Mouse (Mus musculus): ENCODE data around the gene Ets2. TPM values are rescaled to one million over a fixed set of nuclear protein-coding genes. Genes with fewer than 3 reads are reported as not detected.

The Ets2 gene
- total RNA-seq, 1 experiment: 12.8 TPM

DNA sequence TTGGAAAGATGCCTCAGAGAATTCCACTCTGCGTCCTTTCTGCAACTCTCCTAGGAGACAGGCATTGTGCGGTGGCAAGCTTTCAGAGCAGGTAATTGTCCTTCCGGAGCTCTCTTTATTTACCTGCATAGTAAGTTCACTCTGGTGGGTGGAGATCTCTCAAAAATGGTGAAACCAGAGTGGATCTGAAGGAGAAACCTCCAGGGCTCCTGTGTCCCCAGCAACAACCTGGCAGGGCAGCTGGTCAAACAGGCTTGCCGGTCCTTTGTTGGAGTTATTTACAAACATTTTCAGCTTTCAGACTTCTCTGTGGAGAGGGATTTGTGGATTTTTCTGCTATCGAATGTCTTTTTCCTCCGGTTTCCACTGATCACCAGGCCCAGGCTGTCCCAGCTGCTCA, 34.6 kb downstream of the Ets2 start:
- Histone ChIP-seq H3K4me3 (ENCODE audit: insufficient read depth in 1 of 2, low read depth in 1 of 2, low read length in 2 of 2, poor library complexity in 1 of 2, severe bottlenecking in 1 of 2) (no peak overlapping the region), H3K36me3 (ENCODE audit: control insufficient read depth, insufficient read depth, low read length, poor library complexity, severe bottlenecking) (no peaks in the 10 kb centered on the region), H3K9ac (ENCODE audit: insufficient read depth, low read depth, low read length, poor library complexity, severe bottlenecking) (no peak overlapping the region), H3K9me3 (ENCODE audit: control insufficient read depth, insufficient read depth, low read depth, low read length) (no peaks in the 10 kb centered on the region), H3K4me1 (ENCODE audit: control insufficient read depth in 2 of 2, insufficient read depth in 2 of 2, low read length in 2 of 2, poor library complexity in 1 of 2) (peaks cover 0 to 4% of the 10 kb centered on the region in 2 experiments; a peak in 1 of 4 replicates), H3K27ac (ENCODE audit: insufficient read depth, low read depth, low read length, poor library complexity, severe bottlenecking) (no peak overlapping the region)
- TF ChIP-seq HCFC1 (IDR thresholded peaks at IDR 0.05; ENCODE audit: borderline replicate concordance, insufficient read depth, low read length) (no peak), ZC3H11A (IDR thresholded peaks at IDR 0.05; ENCODE audit: borderline replicate concordance, low read depth, low read length) (no peak), MAFK (IDR thresholded peaks at IDR 0.05; ENCODE audit: insufficient read depth, low read depth, low read length) (no peak), CHD2 (IDR thresholded peaks at IDR 0.05; ENCODE audit: low read depth, low read length) (no peak), ZNF384 (IDR thresholded peaks at IDR 0.05; ENCODE audit: low read depth, low read length) (no peak)
- in situ Hi-C loops (cut with MboI; ENCODE audit: low sequenced_read_pairs in 2 of 2, unreplicated experiment in 2 of 2): no loop called here
- no peak for DNase-seq (ENCODE audit: low read depth, low spot score)

DNA sequence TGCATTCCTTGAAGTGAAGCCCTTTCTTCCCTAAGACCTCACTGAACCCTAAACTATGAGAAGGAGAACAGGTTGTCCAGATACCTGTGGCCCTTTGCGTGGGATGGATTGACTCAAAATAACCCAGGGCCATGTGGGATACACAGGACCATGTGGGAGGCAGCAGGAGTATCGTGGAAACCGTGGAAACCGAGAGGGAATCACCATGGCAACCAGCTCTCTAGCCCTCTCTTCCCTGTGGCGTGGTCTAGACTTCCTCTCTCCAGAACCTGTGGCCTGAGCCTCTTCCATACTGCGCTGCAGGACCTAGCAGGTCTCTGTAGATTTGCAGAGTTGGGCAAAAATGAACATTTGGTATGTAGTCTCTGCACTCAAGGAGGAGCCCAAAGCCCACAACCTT, 37.6 kb downstream of the Ets2 start:
- H3K36me3 ChIP-seq (ENCODE audit: control insufficient read depth, insufficient read depth, low read length, poor library complexity, severe bottlenecking): no peaks in the 10 kb centered on the region
- no peak overlapping the region for H3K4me3 ChIP-seq (ENCODE audit: insufficient read depth in 1 of 2, low read depth in 1 of 2, low read length in 2 of 2, poor library complexity in 1 of 2, severe bottlenecking in 1 of 2)
- no peak for DNase-seq (ENCODE audit: low read depth, low spot score)
- no peaks in the 10 kb centered on the region for H3K9me3 ChIP-seq (ENCODE audit: control insufficient read depth, insufficient read depth, low read depth, low read length)
- no peak overlapping the region for H3K9ac ChIP-seq (ENCODE audit: insufficient read depth, low read depth, low read length, poor library complexity, severe bottlenecking)
- H3K27ac ChIP-seq (ENCODE audit: insufficient read depth, low read depth, low read length, poor library complexity, severe bottlenecking): no peak overlapping the region
- TF ChIP-seq MAFK (IDR thresholded peaks at IDR 0.05; ENCODE audit: insufficient read depth, low read depth, low read length): no peak
- TF ChIP-seq CHD2 (IDR thresholded peaks at IDR 0.05; ENCODE audit: low read depth, low read length): no peak
- peaks cover 0 to 4% of the 10 kb centered on the region in 2 experiments; a peak in 1 of 4 replicates for H3K4me1 ChIP-seq (ENCODE audit: control insufficient read depth in 2 of 2, insufficient read depth in 2 of 2, low read length in 2 of 2, poor library complexity in 1 of 2)
- in situ Hi-C loops (cut with MboI; ENCODE audit: low sequenced_read_pairs in 2 of 2, unreplicated experiment in 2 of 2): no loop called here

DNA sequence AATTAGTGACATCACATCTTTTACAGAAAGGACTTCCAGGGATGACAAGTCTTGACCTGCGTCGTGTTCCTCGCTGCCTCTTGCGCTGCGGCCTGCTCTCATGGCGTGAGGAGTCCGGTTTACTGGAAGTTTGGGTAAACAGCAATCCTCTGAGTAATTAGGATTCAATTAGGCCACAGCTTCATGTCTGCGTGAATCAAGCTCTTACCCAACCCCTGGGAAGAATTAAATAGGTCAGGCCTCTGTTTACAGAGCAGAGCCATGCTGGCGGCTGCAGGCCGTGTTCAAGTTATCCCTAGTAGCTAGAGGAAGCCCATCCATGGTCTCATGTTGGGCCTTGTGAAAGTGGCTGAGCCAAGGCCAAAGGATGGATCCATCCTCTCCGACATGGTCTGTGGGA, 39.5 kb downstream of the Ets2 start:
- no peak overlapping the region for H3K4me3 ChIP-seq (ENCODE audit: insufficient read depth in 1 of 2, low read depth in 1 of 2, low read length in 2 of 2, poor library complexity in 1 of 2, severe bottlenecking in 1 of 2)
- in situ Hi-C loops (cut with MboI; ENCODE audit: low sequenced_read_pairs in 2 of 2, unreplicated experiment in 2 of 2): no loop called here
- H3K27ac ChIP-seq (ENCODE audit: insufficient read depth, low read depth, low read length, poor library complexity, severe bottlenecking): no peak overlapping the region
- no peak for DNase-seq (ENCODE audit: low read depth, low spot score)
- H3K4me1 ChIP-seq (ENCODE audit: control insufficient read depth in 2 of 2, insufficient read depth in 2 of 2, low read length in 2 of 2, poor library complexity in 1 of 2): peaks cover 0 to 3% of the 10 kb centered on the region in 2 experiments; a peak in 1 of 4 replicates
- H3K9me3 ChIP-seq (ENCODE audit: control insufficient read depth, insufficient read depth, low read depth, low read length): no peaks in the 10 kb centered on the region
- TF ChIP-seq MAFK (IDR thresholded peaks at IDR 0.05; ENCODE audit: insufficient read depth, low read depth, low read length): no peak
- no peak for TF ChIP-seq CHD2 (IDR thresholded peaks at IDR 0.05; ENCODE audit: low read depth, low read length)
- TF ChIP-seq ZC3H11A (IDR thresholded peaks at IDR 0.05; ENCODE audit: borderline replicate concordance, low read depth, low read length): no peak
- no peak for TF ChIP-seq HCFC1 (IDR thresholded peaks at IDR 0.05; ENCODE audit: borderline replicate concordance, insufficient read depth, low read length)
- no peak for TF ChIP-seq ZNF384 (IDR thresholded peaks at IDR 0.05; ENCODE audit: low read depth, low read length)
- no peak overlapping the region for H3K9ac ChIP-seq (ENCODE audit: insufficient read depth, low read depth, low read length, poor library complexity, severe bottlenecking)
- H3K36me3 ChIP-seq (ENCODE audit: control insufficient read depth, insufficient read depth, low read length, poor library complexity, severe bottlenecking): no peaks in the 10 kb centered on the region

DNA sequence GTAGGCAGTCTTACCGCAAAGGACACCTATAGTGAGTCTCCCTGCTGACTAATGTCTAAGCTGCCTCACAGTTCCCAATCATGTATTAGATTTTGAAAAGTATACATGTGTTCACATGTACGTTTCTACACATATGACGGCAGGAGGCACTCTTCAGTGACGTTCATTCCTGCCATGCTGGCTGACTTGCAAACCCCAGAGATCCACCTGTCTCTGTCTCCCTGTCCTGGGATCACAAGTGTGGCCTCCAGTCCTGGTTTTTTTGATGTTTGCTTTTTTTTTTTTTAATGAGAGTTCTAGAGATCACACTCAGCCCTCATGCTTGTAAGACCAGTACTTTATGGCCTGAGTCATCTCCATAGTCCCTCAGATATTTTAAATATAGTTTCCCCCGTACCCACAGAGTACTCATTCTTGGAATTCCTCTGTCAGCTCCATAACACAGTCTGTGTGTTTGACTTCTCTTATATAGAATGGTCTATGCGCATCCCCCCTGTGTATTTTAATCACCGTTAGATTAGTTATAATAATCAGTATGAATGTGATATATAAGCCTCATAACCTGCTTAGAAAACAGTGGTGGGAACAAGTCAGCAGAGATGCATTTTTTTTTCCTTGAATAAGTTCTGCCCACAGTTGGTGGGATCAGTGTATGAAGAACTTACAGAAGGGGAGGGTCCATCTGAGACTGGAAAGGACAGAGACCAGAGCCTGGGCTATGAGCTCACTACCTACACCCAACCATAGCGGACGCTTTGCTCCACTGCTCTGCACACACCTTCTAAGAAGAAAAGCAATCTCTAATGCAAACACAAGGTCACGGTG, 40.3 kb downstream of the Ets2 start:
- in situ Hi-C loops (cut with MboI; ENCODE audit: low sequenced_read_pairs in 2 of 2, unreplicated experiment in 2 of 2): no loop called here
- TF ChIP-seq HCFC1 (IDR thresholded peaks at IDR 0.05; ENCODE audit: borderline replicate concordance, insufficient read depth, low read length): no peak
- no peak for TF ChIP-seq MAFK (IDR thresholded peaks at IDR 0.05; ENCODE audit: insufficient read depth, low read depth, low read length)
- TF ChIP-seq ZC3H11A (IDR thresholded peaks at IDR 0.05; ENCODE audit: borderline replicate concordance, low read depth, low read length): no peak
- TF ChIP-seq CHD2 (IDR thresholded peaks at IDR 0.05; ENCODE audit: low read depth, low read length): no peak
- no peak for TF ChIP-seq ZNF384 (IDR thresholded peaks at IDR 0.05; ENCODE audit: low read depth, low read length)
- H3K36me3 ChIP-seq (ENCODE audit: control insufficient read depth, insufficient read depth, low read length, poor library complexity, severe bottlenecking): no peaks in the 10 kb centered on the region

More for the DNA sequence above, 40.3 kb downstream of the Ets2 start:
- DNase-seq (ENCODE audit: low read depth, low spot score): no peak
- Histone ChIP-seq H3K9me3 (ENCODE audit: control insufficient read depth, insufficient read depth, low read depth, low read length) (no peaks in the 10 kb centered on the region), H3K4me1 (ENCODE audit: control insufficient read depth in 2 of 2, insufficient read depth in 2 of 2, low read length in 2 of 2, poor library complexity in 1 of 2) (peaks cover 0 to 3% of the 10 kb centered on the region in 2 experiments; a peak in 1 of 4 replicates), H3K4me3 (ENCODE audit: insufficient read depth in 1 of 2, low read depth in 1 of 2, low read length in 2 of 2, poor library complexity in 1 of 2, severe bottlenecking in 1 of 2) (no peak overlapping the region), H3K27ac (ENCODE audit: insufficient read depth, low read depth, low read length, poor library complexity, severe bottlenecking) (no peak overlapping the region), H3K9ac (ENCODE audit: insufficient read depth, low read depth, low read length, poor library complexity, severe bottlenecking) (no peak overlapping the region)

Data from ES-E14 (cell line).